Mouse (Mus musculus): Measurements from ENCODE around the gene Dynlt3. TPM values are rescaled to one million over a fixed set of nuclear protein-coding genes. Genes with fewer than 3 reads are reported as not detected.
A peak's percentile ranks its signal among the peaks of the same experiment; 100 is the strongest.
"Not testable (repeated sequence)": the region's sequence is repeated elsewhere in the genome, so short reads cannot be mapped to it uniquely, and the experiment has no call there.

The Dynlt3 gene
- total RNA-seq (2014; rRNA removed) (37.2 and 42.3 TPM in 2 replicates), polyA plus RNA-seq (2015; fragmentation: Nextera tagmentation; extraction: Ambion mirVana) (63.4 and 65.3 TPM in 2 replicates)

- Histone ChIP-seq H3K27ac (ENCODE audit: low read depth, low read length) (peak within 1 kb of the TSS; percentile 73), H3K36me3 (ENCODE audit: insufficient read depth, low read length) (no peaks in the 10 kb centered on the region), H3K9ac (replicated peaks; ENCODE audit: low read length, poor library complexity, severe bottlenecking) (peak within 1 kb of the TSS; percentile 61), H3K4me1 (ENCODE audit: insufficient read depth, low read length) (no peaks in the 10 kb centered on the region), H3K9me3 (ENCODE audit: low read length) (no peaks in the 10 kb centered on the region), H3K4me3 (ENCODE audit: low read depth, low read length) (peak within 1 kb of the TSS; percentile 45), H3K27me3 (ENCODE audit: insufficient read depth, low read length) (no peaks in the 10 kb centered on the region), H3K4me2 (ENCODE audit: low read depth, low read length, poor library complexity, severe bottlenecking) (peak within 1 kb of the TSS; percentile 50)
- TF ChIP-seq CTCF (IDR thresholded peaks at IDR 0.05): no peak; the same call in 1 of the 2 replicates
- peak; percentile 87 for DNase-seq (ENCODE audit: low spot score)
- 16% methylated on average over 30 of the region's 30 CpGs for WGBS
- ATAC-seq (ENCODE audit: low FRiP score): peak; percentile 97
Observed at GRCm38 (mm10) chrX:9662391-9663111, at the start of gene Dynlt3. TSS of gene Dynlt3 (minus strand) at chrX:9663003.

- DNase-seq (ENCODE audit: low spot score) (no peak), ATAC-seq (ENCODE audit: low FRiP score) (no peak)
- H3K4me3 ChIP-seq (ENCODE audit: low read depth, low read length): no peak overlapping the region
- no peak overlapping the region for H3K27ac ChIP-seq (ENCODE audit: low read depth, low read length)
- H3K4me2 ChIP-seq (ENCODE audit: low read depth, low read length, poor library complexity, severe bottlenecking): no peak overlapping the region
- H3K9ac ChIP-seq (replicated peaks; ENCODE audit: low read length, poor library complexity, severe bottlenecking): no peak overlapping the region
- no peaks in the 10 kb centered on the region for H3K27me3 ChIP-seq (ENCODE audit: insufficient read depth, low read length)
- H3K4me1 ChIP-seq (ENCODE audit: insufficient read depth, low read length): no peaks in the 10 kb centered on the region
- WGBS: 87% methylated on average over 3 of the region's 3 CpGs
- no peaks in the 10 kb centered on the region for H3K9me3 ChIP-seq (ENCODE audit: low read length)
- no peak for TF ChIP-seq CTCF (IDR thresholded peaks at IDR 0.05)
- H3K36me3 ChIP-seq (ENCODE audit: insufficient read depth, low read length): no peaks in the 10 kb centered on the region
Observed at GRCm38 (mm10) chrX:9699815-9700214, 37.0 kb upstream of the Dynlt3 start.

GRCm38 (mm10) chrX:9695997-9696396, 33.2 kb upstream of the Dynlt3 start:
- Histone ChIP-seq H3K4me3 (ENCODE audit: low read depth, low read length) (no peak overlapping the region), H3K27me3 (ENCODE audit: insufficient read depth, low read length) (no peaks in the 10 kb centered on the region), H3K36me3 (ENCODE audit: insufficient read depth, low read length) (no peaks in the 10 kb centered on the region), H3K9ac (replicated peaks; ENCODE audit: low read length, poor library complexity, severe bottlenecking) (no peak overlapping the region), H3K9me3 (ENCODE audit: low read length) (no peaks in the 10 kb centered on the region), H3K27ac (ENCODE audit: low read depth, low read length) (no peak overlapping the region), H3K4me1 (ENCODE audit: insufficient read depth, low read length) (no peaks in the 10 kb centered on the region), H3K4me2 (ENCODE audit: low read depth, low read length, poor library complexity, severe bottlenecking) (no peak overlapping the region)
- no peak for TF ChIP-seq CTCF (IDR thresholded peaks at IDR 0.05)
- WGBS: 37% methylated on average over 6 of the region's 6 CpGs
- DNase-seq (ENCODE audit: low spot score) (peak; percentile 37), ATAC-seq (ENCODE audit: low FRiP score) (no peak)

GRCm38 (mm10) chrX:9672040-9672439, 9.2 kb upstream of the Dynlt3 start:
- TF ChIP-seq CTCF (IDR thresholded peaks at IDR 0.05): no peak

GRCm38 (mm10) chrX:9671418-9671817, 8.6 kb upstream of the Dynlt3 start:
- Histone ChIP-seq H3K4me3 (ENCODE audit: low read depth, low read length) (no peak overlapping the region), H3K9ac (replicated peaks; ENCODE audit: low read length, poor library complexity, severe bottlenecking) (no peak overlapping the region), H3K36me3 (ENCODE audit: insufficient read depth, low read length) (no peaks in the 10 kb centered on the region), H3K27ac (ENCODE audit: low read depth, low read length) (no peak overlapping the region), H3K9me3 (ENCODE audit: low read length) (no peaks in the 10 kb centered on the region), H3K4me2 (ENCODE audit: low read depth, low read length, poor library complexity, severe bottlenecking) (no peak overlapping the region), H3K4me1 (ENCODE audit: insufficient read depth, low read length) (no peaks in the 10 kb centered on the region), H3K27me3 (ENCODE audit: insufficient read depth, low read length) (no peaks in the 10 kb centered on the region)
- no peak for TF ChIP-seq CTCF (IDR thresholded peaks at IDR 0.05)
- DNase-seq (ENCODE audit: low spot score): no peak
- 91% methylated on average over 3 of the region's 3 CpGs for WGBS
- ATAC-seq (ENCODE audit: low FRiP score): no peak

More at GRCm38 (mm10) chrX:9672040-9672439, 9.2 kb upstream of the Dynlt3 start:
- Histone ChIP-seq H3K9ac (replicated peaks; ENCODE audit: low read length, poor library complexity, severe bottlenecking) (no peak overlapping the region), H3K9me3 (ENCODE audit: low read length) (no peaks in the 10 kb centered on the region), H3K4me1 (ENCODE audit: insufficient read depth, low read length) (no peaks in the 10 kb centered on the region), H3K4me3 (ENCODE audit: low read depth, low read length) (no peak overlapping the region), H3K27ac (ENCODE audit: low read depth, low read length) (no peak overlapping the region), H3K36me3 (ENCODE audit: insufficient read depth, low read length) (no peaks in the 10 kb centered on the region), H3K27me3 (ENCODE audit: insufficient read depth, low read length) (no peaks in the 10 kb centered on the region), H3K4me2 (ENCODE audit: low read depth, low read length, poor library complexity, severe bottlenecking) (no peak overlapping the region)
- 43% methylated on average over 1 of the region's 1 CpGs for WGBS
- ATAC-seq (ENCODE audit: low FRiP score) (no peak), DNase-seq (ENCODE audit: low spot score) (no peak)

- Histone ChIP-seq H3K27ac (ENCODE audit: low read depth, low read length) (no peak overlapping the region), H3K27me3 (ENCODE audit: insufficient read depth, low read length) (no peaks in the 10 kb centered on the region), H3K36me3 (ENCODE audit: insufficient read depth, low read length) (no peaks in the 10 kb centered on the region), H3K9me3 (ENCODE audit: low read length) (no peaks in the 10 kb centered on the region), H3K9ac (replicated peaks; ENCODE audit: low read length, poor library complexity, severe bottlenecking) (no peak overlapping the region), H3K4me3 (ENCODE audit: low read depth, low read length) (no peak overlapping the region), H3K4me1 (ENCODE audit: insufficient read depth, low read length) (no peaks in the 10 kb centered on the region), H3K4me2 (ENCODE audit: low read depth, low read length, poor library complexity, severe bottlenecking) (no peak overlapping the region)
- TF ChIP-seq CTCF (IDR thresholded peaks at IDR 0.05): no peak
- DNase-seq (ENCODE audit: low spot score) (peak; percentile 26), ATAC-seq (ENCODE audit: low FRiP score) (no peak)
- WGBS: 51% methylated on average over 3 of the region's 3 CpGs
Observed at GRCm38 (mm10) chrX:9652806-9653205, 10.0 kb downstream of the Dynlt3 start.

GRCm38 (mm10) chrX:9640594-9640993, 22.2 kb downstream of the Dynlt3 start:
- H3K9ac ChIP-seq (replicated peaks; ENCODE audit: low read length, poor library complexity, severe bottlenecking); H3K27ac ChIP-seq (ENCODE audit: low read depth, low read length); H3K9me3 ChIP-seq (ENCODE audit: low read length); H3K4me3 ChIP-seq (ENCODE audit: low read depth, low read length); DNase-seq (ENCODE audit: low spot score); H3K4me2 ChIP-seq (ENCODE audit: low read depth, low read length, poor library complexity, severe bottlenecking); H3K36me3 ChIP-seq (ENCODE audit: insufficient read depth, low read length); H3K4me1 ChIP-seq (ENCODE audit: insufficient read depth, low read length); ATAC-seq (ENCODE audit: low FRiP score); H3K27me3 ChIP-seq (ENCODE audit: insufficient read depth, low read length): not testable (repeated sequence)
- WGBS: 76% methylated on average over 5 of the region's 5 CpGs

Measured in midbrain, postnatal 0 days (tissue).